Mouse (Mus musculus) embryonic facial prominence, embryonic 10.5 days (tissue): Measurements from ENCODE around the gene Zfp747. TPM values are rescaled to one million over a fixed set of nuclear protein-coding genes. Genes with fewer than 3 reads are reported as not detected.
A peak's percentile ranks its signal among the peaks of the same experiment; 100 is the strongest.
"Not testable (repeated sequence)": the region's sequence is repeated elsewhere in the genome, so short reads cannot be mapped to it uniquely, and the experiment has no call there.

Experiments
- DNase-seq: peaks from one replicate; pipeline ENCODE4 v3.0.0-alpha.2; 2017; ENCODE audit warnings: low spot score
- H3K27ac ChIP-seq: fragments of 300-500 bp; sonication (generic); replicated peaks from 2 replicates; pipeline ENCODE4 v1.5.1; 2016; ENCODE audit warnings: mild to moderate bottlenecking
- H3K27me3 ChIP-seq: fragments of 300-500 bp; sonication (generic); replicated peaks from 2 replicates; pipeline ENCODE4 v1.6.1; 2016; ENCODE audit warnings: low read depth, mild to moderate bottlenecking; ENCODE audit not compliant: poor library complexity, severe bottlenecking
- H3K36me3 ChIP-seq: fragments of 300-500 bp; sonication (generic); replicated peaks from 2 replicates; pipeline ENCODE4 v1.6.1; 2016; ENCODE audit warnings: mild to moderate bottlenecking, moderate library complexity
- H3K4me1 ChIP-seq: fragments of 300-500 bp; sonication (generic); 2 replicates; pipeline ENCODE4 v1.6.1; 2016
- H3K4me3 ChIP-seq: fragments of 300-500 bp; sonication (generic); 2 replicates; pipeline ENCODE4 v1.5.1; 2016; ENCODE audit warnings: mild to moderate bottlenecking, moderate library complexity
- H3K9me3 ChIP-seq: fragments of 300-500 bp; sonication (generic); 2 replicates; pipeline ENCODE4 v1.6.1; 2016; ENCODE audit warnings: mild to moderate bottlenecking
- WGBS: fragments of 180-500 bp; shearing (Covaris S2); methylation state at CpG from one replicate; pipeline ENCODE4 v1.1.7; 2016; 5-methylcytosine and 5-hydroxymethylcytosine counted together
- polyA plus RNA-seq: library from polyadenylated mRNA; unstranded; fragments of >200 nt; fragmentation: Nextera tagmentation; extraction: Ambion mirVana; gene quantifications from 2 replicates; pipeline ENCODE4 v1.2.1, GENCODE M21; 2016

The Zfp747 gene
- 9.0 and 9.3 TPM in 2 replicates for polyA plus RNA-seq

GRCm38 (mm10) chr7:127375271-127376245 is at the start of gene Zfp747:
Zfp747 (minus strand) TSS chr7:127376050.
- not testable (repeated sequence) for H3K27me3 ChIP-seq

GRCm38 (mm10) chr7:127425291-127425690 is 49.4 kb upstream of the Zfp747 start:
- WGBS, result 91% methylated on average over 3 of the region's 3 CpGs
- peaks cover 14% of the 10 kb centered on the region for H3K27me3 ChIP-seq
- H3K4me1 ChIP-seq, result peaks cover 15% of the 10 kb centered on the region
- no peaks in the 10 kb centered on the region for H3K9me3 ChIP-seq
- DNase-seq, result no peak
- H3K27ac ChIP-seq, result no peak overlapping the region
- H3K4me3 ChIP-seq, result no peak overlapping the region
- no peaks in the 10 kb centered on the region for H3K36me3 ChIP-seq

More at GRCm38 (mm10) chr7:127375271-127376245, at the start of gene Zfp747:
- Histone ChIP-seq H3K27ac (peak within 1 kb of the TSS; percentile 84), H3K36me3 (peaks cover 33% of the 10 kb centered on the region), H3K4me3 (peak within 1 kb of the TSS; percentile 78)
- H3K9me3 ChIP-seq, H3K4me1 ChIP-seq: not testable (repeated sequence)
- WGBS, result 4% methylated on average over 49 of the region's 49 CpGs
- DNase-seq, result peak; percentile 87

DNA sequence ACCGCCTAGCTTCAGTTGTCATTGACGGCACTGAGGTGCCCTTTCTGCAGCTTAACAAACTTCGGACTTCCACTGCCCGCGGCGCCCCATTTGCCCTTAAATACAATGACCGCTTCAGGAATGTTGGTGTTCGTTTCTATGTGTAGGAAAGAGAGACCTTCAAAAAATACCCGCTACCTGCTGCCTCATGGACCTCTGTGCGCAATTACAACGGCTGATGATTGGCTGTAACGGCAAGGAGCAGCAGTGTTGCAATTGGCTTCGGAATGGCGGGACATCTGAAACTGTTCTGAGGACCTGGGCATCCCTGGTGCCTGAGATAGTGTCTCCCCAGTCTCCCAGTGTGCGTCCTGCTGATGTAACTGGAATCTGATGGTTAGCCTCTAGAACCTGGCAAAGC is 46.4 kb upstream of the Zfp747 start:
- Histone ChIP-seq H3K27ac (peak overlapping the region; percentile 95), H3K4me1 (peaks cover 15% of the 10 kb centered on the region), H3K9me3 (no peaks in the 10 kb centered on the region), H3K36me3 (peaks cover 23% of the 10 kb centered on the region), H3K27me3 (peaks cover 14% of the 10 kb centered on the region), H3K4me3 (peak overlapping the region; percentile 90)
- DNase-seq, result no peak
- 2% methylated on average over 15 of the region's 15 CpGs for WGBS

DNA sequence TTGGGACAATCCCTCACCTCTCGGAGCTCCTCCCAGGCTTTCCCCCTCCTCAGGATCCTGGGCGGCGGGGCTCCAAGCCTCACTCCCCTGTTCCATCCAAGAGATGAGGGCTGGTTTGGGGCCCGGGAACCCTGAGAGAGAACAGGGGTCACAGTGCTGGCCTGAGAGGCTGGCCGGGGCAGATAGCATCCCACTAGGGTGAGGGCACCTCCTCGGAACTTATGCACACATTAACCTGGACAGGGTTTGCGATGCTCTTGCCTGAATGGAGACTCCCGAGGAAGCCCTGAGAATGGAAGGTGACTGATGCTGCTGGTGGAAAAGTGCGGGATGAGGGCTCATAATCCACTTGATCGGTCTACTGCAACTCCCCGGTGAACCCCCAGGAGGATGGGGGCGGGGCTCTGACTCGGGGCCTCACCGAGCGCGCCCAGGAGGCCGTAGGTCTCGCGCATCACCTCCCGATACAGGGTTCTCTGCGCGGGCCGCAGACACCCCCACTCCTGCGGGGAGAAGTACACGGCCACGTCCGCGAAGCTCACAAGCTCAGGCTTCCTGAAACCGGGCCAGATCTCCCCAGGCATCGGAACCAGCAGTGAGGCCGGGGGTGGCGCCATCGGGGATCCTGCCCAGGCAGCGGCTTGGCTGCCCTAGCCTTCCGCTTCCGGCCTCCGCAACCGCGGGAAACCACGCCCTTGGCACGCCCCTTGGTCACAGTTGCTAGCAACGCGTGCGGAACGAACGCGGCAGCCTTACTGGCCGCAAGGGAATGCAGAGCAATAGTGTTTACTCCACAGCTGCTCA is 45.7 kb upstream of the Zfp747 start, which contains the start of gene Zfp688:
Gene Zfp688, minus strand, starts transcription at position 681 of the 804 bp plus-strand sequence.
- peaks cover 15% of the 10 kb centered on the region for H3K4me1 ChIP-seq
- H3K27me3 ChIP-seq, result peaks cover 14% of the 10 kb centered on the region
- H3K4me3 ChIP-seq, result peak within 1 kb of the TSS; percentile 90
- H3K36me3 ChIP-seq, result peaks cover 27% of the 10 kb centered on the region
- WGBS, result 2% methylated on average over 48 of the region's 48 CpGs
- peak; percentile 95 for DNase-seq
- peak within 1 kb of the TSS; percentile 95 for H3K27ac ChIP-seq
- H3K9me3 ChIP-seq, result no peaks in the 10 kb centered on the region

- no peaks in the 10 kb centered on the region for H3K9me3 ChIP-seq
- H3K4me1 ChIP-seq, result peaks cover 5% of the 10 kb centered on the region
- no peak overlapping the region for H3K4me3 ChIP-seq
- H3K27me3 ChIP-seq, result no peaks in the 10 kb centered on the region
- WGBS, result 72% methylated on average over 2 of the region's 2 CpGs
- DNase-seq, result no peak
- no peak overlapping the region for H3K27ac ChIP-seq
- peaks cover 8% of the 10 kb centered on the region; the same call in 1 of the 2 replicates for H3K36me3 ChIP-seq
Observed at GRCm38 (mm10) chr7:127411418-127411817, 35.6 kb upstream of the Zfp747 start.

DNA sequence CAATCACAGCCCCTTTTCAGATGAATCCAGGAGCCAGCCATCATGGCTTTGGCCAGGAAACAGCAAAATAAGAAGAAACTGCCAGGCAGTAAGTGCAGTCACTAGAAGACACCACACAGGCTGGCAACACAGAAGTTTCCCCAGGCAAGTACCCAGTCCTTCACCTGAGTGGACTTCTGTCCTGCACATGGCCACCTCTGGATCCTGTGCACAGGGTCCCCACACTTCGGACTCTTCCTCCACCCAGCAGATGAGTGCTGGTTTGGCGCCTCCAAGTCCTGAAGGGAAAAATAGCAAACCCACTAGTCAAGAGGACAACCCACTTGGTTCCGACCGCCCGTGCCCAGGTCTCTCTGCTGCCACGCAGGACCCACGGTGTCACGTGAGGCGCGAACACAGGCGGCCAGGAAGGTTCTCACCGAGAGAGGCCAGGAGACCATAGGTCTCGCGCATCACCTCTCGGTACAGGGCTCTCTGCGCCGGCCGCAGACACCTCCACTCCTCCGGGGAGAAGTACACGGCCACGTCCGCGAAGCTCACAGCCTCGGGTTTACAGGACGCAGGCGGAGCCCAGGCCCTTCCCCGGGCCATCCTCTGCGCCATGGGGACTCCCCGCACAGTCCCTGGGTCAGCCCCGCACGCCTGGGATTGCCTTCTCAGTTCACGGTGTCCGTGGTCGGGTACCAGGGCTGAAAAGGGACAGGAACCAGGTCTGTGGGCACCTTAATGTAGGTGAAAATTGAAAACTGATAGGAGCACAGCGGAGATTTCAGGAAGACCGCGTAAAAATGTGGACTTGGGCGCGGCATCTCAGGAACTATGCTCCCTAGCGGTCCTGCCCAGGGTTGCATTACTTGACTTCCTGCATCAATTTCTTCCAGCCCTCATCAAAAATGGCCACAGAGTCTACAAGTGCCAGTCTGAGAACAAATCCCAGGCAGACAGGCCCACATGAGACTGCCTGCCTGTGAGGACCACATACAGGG is 30.4 kb upstream of the Zfp747 start, which contains the start of gene Zfp764:
Gene Zfp764, minus strand, starts transcription at position 821 of the 986 bp plus-strand sequence.
- H3K27me3 ChIP-seq, H3K9me3 ChIP-seq: not testable (repeated sequence)
- 9% methylated on average over 40 of the region's 40 CpGs for WGBS
- H3K36me3 ChIP-seq, result peaks cover 13% of the 10 kb centered on the region
- peak; percentile 83 for DNase-seq
- peak within 1 kb of the TSS; percentile 88 for H3K27ac ChIP-seq
- peaks cover 13% of the 10 kb centered on the region for H3K4me1 ChIP-seq
- peak within 1 kb of the TSS; percentile 61 for H3K4me3 ChIP-seq

DNA sequence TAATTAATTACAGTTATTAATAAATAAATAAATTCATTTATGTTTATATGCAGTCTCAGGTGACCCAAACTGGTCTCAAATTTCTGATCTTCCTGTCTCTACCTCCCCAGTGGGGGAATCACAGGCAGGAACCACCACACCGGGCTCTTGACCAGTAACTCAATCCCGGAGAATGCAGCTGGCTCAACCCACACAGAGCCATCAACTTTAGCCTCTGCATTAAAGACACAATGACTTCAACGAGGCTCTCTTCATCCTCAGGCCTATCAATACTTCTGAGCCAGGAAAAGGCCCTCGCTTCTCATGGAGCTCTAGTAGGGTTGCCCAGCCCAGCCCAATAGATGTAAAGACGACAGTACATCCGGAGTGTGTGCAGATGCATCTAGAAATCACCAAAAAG is 28.3 kb upstream of the Zfp747 start:
- H3K4me3 ChIP-seq, H3K9me3 ChIP-seq, H3K27me3 ChIP-seq, H3K27ac ChIP-seq, DNase-seq: not testable (repeated sequence)
- peaks cover 13% of the 10 kb centered on the region for H3K36me3 ChIP-seq
- 94% methylated on average over 6 of the region's 6 CpGs for WGBS
- peaks cover 13% of the 10 kb centered on the region for H3K4me1 ChIP-seq

DNA sequence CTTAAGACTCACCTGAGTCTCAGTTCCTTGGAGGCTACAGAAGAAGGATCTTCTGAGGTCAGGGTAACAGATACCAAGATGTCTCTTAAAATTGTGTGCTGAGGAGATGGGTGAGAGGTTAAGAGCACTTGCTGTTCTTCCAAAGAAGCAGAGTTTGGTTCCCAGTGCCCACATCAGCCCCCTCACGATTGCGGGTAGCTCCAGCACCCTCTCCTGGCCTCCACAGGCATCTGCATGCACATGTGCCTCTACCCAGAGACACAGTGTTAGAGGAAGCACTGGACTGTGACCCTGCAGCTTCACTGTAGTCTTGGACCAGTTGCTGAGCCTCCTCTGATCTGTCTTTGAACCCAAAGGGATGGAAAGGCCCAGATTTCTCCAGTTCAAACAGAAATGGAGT is 27.1 kb upstream of the Zfp747 start:
- no peak overlapping the region for H3K4me3 ChIP-seq
- peaks cover 13% of the 10 kb centered on the region for H3K36me3 ChIP-seq
- DNase-seq, result no peak
- 41% methylated on average over 2 of the region's 2 CpGs for WGBS
- no peak overlapping the region for H3K27ac ChIP-seq
- no peaks in the 10 kb centered on the region for H3K27me3 ChIP-seq
- H3K4me1 ChIP-seq, result peaks cover 13% of the 10 kb centered on the region
- H3K9me3 ChIP-seq, result 0 out of 2 replicates have a peak, but pooled peaks cover 5% of the 10 kb centered on the region

GRCm38 (mm10) chr7:127400355-127400754 is 24.5 kb upstream of the Zfp747 start:
- H3K36me3 ChIP-seq, result peaks cover 12% of the 10 kb centered on the region
- H3K4me1 ChIP-seq, result no peaks in the 10 kb centered on the region
- no peaks in the 10 kb centered on the region for H3K27me3 ChIP-seq
- no peak overlapping the region for H3K27ac ChIP-seq
- 0 out of 2 replicates have a peak, but pooled peaks cover 5% of the 10 kb centered on the region for H3K9me3 ChIP-seq
- WGBS, result 68% methylated on average over 3 of the region's 3 CpGs
- no peak overlapping the region for H3K4me3 ChIP-seq
- no peak for DNase-seq

DNA sequence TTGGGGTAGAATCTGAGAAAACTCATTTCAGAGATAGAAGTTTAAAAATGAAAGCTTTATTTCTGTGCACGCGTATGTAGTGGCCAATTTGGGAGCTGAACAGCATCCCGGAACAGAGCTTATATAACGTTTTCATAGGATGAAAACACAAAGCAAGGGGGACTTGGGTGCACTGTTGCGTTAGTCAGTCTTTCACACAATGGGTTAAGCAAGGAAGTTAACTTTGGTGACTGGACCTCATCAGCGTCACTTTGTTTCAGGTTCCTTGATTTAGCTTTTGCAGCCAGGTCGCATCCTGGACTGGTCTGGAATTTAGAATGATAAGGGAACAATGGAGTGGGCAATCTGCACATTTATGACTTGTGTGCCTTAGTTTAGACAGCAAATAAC is 18.1 kb upstream of the Zfp747 start:
- H3K27ac ChIP-seq, result peak overlapping the region; percentile 91

DNA sequence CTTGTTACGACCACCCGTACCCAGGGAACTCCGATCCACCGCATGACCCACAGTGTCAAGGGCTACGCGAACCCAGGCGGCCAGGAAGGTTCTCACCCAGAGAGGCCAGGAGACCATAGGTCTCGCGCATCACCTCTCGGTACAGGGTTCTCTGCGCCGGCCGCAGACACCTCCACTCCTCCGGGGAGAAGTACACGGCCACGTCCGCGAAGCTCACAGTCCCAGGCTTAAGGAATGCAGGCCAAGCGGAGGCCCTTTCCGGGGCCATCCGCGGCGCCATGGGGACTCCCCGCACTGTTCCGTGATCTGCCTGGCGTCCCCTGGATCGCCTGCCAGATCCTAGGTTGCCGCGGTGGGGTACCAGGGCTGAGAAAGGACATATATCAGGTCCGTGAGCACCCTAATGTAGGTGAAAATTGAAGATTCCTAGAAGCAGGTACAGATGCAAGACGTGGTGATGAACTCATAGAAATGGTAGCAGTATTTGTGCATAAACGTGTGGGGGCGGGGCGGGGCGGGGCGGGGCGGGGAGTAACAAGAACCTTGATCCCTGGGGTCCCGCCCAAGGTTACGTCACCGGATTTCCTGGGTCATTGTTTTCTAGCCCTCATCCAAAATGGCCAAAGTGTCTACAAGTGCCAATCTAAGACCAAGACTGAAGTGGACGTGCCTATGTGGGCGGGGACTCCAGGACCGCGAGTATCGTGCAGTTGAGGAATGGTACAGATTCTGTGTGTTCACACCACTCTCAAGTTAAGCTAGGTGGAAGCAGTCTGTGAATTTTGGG is 17.5 kb upstream of the Zfp747 start, which contains the start of gene E430018J23Rik:
Gene E430018J23Rik, minus strand, starts transcription at position 473 of the 787 bp plus-strand sequence.
- H3K9me3 ChIP-seq, result no peaks in the 10 kb centered on the region
- DNase-seq, result peak; percentile 95
- H3K27me3 ChIP-seq, result no peaks in the 10 kb centered on the region
- H3K36me3 ChIP-seq, result peaks cover 21% of the 10 kb centered on the region
- H3K4me3 ChIP-seq, result peak within 1 kb of the TSS; percentile 80
- peaks cover 19% of the 10 kb centered on the region for H3K4me1 ChIP-seq
- peak within 1 kb of the TSS; percentile 91 for H3K27ac ChIP-seq
- 1% methylated on average over 45 of the region's 45 CpGs for WGBS

More for the DNA sequence above, 18.1 kb upstream of the Zfp747 start:
- no peaks in the 10 kb centered on the region for H3K27me3 ChIP-seq
- H3K36me3 ChIP-seq, result peaks cover 21% of the 10 kb centered on the region
- DNase-seq, result no peak
- no peaks in the 10 kb centered on the region for H3K9me3 ChIP-seq
- peaks cover 19% of the 10 kb centered on the region for H3K4me1 ChIP-seq
- 37% methylated on average over 7 of the region's 7 CpGs for WGBS
- H3K4me3 ChIP-seq, result peak overlapping the region; percentile 80
